Mouse (Mus musculus): ENCODE data around the gene Ehbp1l1. TPM values are rescaled to one million over a fixed set of nuclear protein-coding genes. Genes with fewer than 3 reads are reported as not detected.

Gene Ehbp1l1
- polyA plus RNA-seq, 1 experiment from 2014 or later: 6.1 TPM

GRCm38 (mm10) chr19:5728631-5729443, 2.7 kb upstream of the Ehbp1l1 start:
- ATAC-seq (ENCODE audit: insufficient number of reproducible peaks, low FRiP score, low TSS enrichment, low read depth) (no peak), DNase-seq (ENCODE audit: low spot score) (peak; percentile 71)
- H3K4me3 ChIP-seq (ENCODE audit: low read depth, low read length): peak overlapping the region; percentile 98
- H3K9me3 ChIP-seq (ENCODE audit: control insufficient read depth, low read length): no peaks in the 10 kb centered on the region
- H3K4me1 ChIP-seq (ENCODE audit: control insufficient read depth, insufficient read depth, low read length): peaks cover 37% of the 10 kb centered on the region
- H3K9ac ChIP-seq (ENCODE audit: low read length): peak overlapping the region; percentile 98
- peak overlapping the region; percentile 83 for H3K27ac ChIP-seq (replicated peaks; ENCODE audit: low read depth, low read length)
- H3K36me3 ChIP-seq (ENCODE audit: control insufficient read depth, insufficient read depth, low read length): no peaks in the 10 kb centered on the region; the same call in 1 of the 2 replicates
- H3K27me3 ChIP-seq (ENCODE audit: control insufficient read depth, insufficient read depth, low read length): no peaks in the 10 kb centered on the region
- H3K4me2 ChIP-seq (ENCODE audit: low read depth, severe bottlenecking): peak overlapping the region; percentile 94
- WGBS: 11% methylated on average over 37 of the region's 37 CpGs

DNA sequence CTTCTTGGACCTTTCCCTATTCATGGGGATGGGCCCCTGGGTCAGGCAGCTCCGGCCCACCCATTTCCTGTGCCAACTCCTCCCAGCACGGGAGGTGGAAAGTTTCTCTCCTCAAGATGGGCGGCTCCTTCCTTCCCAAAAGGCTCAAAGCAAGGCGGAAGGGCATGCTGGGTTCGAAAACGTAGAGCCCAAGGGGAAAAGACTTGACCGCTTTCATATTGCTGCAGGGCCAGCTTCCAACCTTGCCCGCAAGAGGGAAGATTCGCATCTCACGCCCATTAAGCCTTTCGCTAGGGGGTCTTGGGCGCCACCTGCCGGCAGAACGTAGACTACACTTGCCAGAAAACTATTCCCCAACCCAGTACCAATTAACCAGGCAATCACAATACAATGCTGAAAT, 1.6 kb upstream of the Ehbp1l1 start:
- H3K27me3 ChIP-seq (ENCODE audit: control insufficient read depth, insufficient read depth, low read length): no peaks in the 10 kb centered on the region
- no peak for ATAC-seq (ENCODE audit: insufficient number of reproducible peaks, low FRiP score, low TSS enrichment, low read depth)
- H3K4me3 ChIP-seq (ENCODE audit: low read depth, low read length): peak overlapping the region; percentile 98
- peak overlapping the region; percentile 94 for H3K4me2 ChIP-seq (ENCODE audit: low read depth, severe bottlenecking)
- H3K4me1 ChIP-seq (ENCODE audit: control insufficient read depth, insufficient read depth, low read length): peaks cover 37% of the 10 kb centered on the region
- peak overlapping the region; percentile 32 for H3K9ac ChIP-seq (ENCODE audit: low read length)
- 4% methylated on average over 14 of the region's 14 CpGs for WGBS
- H3K9me3 ChIP-seq (ENCODE audit: control insufficient read depth, low read length): no peaks in the 10 kb centered on the region
- H3K36me3 ChIP-seq (ENCODE audit: control insufficient read depth, insufficient read depth, low read length): no peaks in the 10 kb centered on the region; the same call in 1 of the 2 replicates
- peak; percentile 96 for DNase-seq (ENCODE audit: low spot score)
- peak overlapping the region; percentile 49; the same call in 1 of the 2 replicates for H3K27ac ChIP-seq (replicated peaks; ENCODE audit: low read depth, low read length)

- Histone ChIP-seq H3K36me3 (ENCODE audit: control insufficient read depth, insufficient read depth, low read length) (peaks cover 3% of the 10 kb centered on the region; the same call in 1 of the 2 replicates), H3K9me3 (ENCODE audit: control insufficient read depth, low read length) (no peaks in the 10 kb centered on the region), H3K4me1 (ENCODE audit: control insufficient read depth, insufficient read depth, low read length) (peaks cover 37% of the 10 kb centered on the region), H3K27ac (replicated peaks; ENCODE audit: low read depth, low read length) (peak overlapping the region; percentile 49; the same call in 1 of the 2 replicates), H3K27me3 (ENCODE audit: control insufficient read depth, insufficient read depth, low read length) (no peaks in the 10 kb centered on the region), H3K9ac (ENCODE audit: low read length) (no peak overlapping the region), H3K4me2 (ENCODE audit: low read depth, severe bottlenecking) (peak overlapping the region; percentile 94), H3K4me3 (ENCODE audit: low read depth, low read length) (peak overlapping the region; percentile 98)
- ATAC-seq (ENCODE audit: insufficient number of reproducible peaks, low FRiP score, low TSS enrichment, low read depth) (no peak), DNase-seq (ENCODE audit: low spot score) (peak; percentile 22)
- WGBS: 72% methylated on average over 15 of the region's 15 CpGs
Measured at GRCm38 (mm10) chr19:5726961-5727578, 953 bp upstream of the Ehbp1l1 start.

- Histone ChIP-seq H3K27ac (replicated peaks; ENCODE audit: low read depth, low read length) (no peak overlapping the region), H3K36me3 (ENCODE audit: control insufficient read depth, insufficient read depth, low read length) (peaks cover 18% of the 10 kb centered on the region), H3K4me2 (ENCODE audit: low read depth, severe bottlenecking) (peak overlapping the region; percentile 53), H3K4me1 (ENCODE audit: control insufficient read depth, insufficient read depth, low read length) (peaks cover 29% of the 10 kb centered on the region), H3K27me3 (ENCODE audit: control insufficient read depth, insufficient read depth, low read length) (no peaks in the 10 kb centered on the region), H3K4me3 (ENCODE audit: low read depth, low read length) (peak overlapping the region; percentile 9; the same call in 1 of the 2 replicates), H3K9me3 (ENCODE audit: control insufficient read depth, low read length) (no peaks in the 10 kb centered on the region), H3K9ac (ENCODE audit: low read length) (peak overlapping the region; percentile 32)
- ATAC-seq (ENCODE audit: insufficient number of reproducible peaks, low FRiP score, low TSS enrichment, low read depth) (0 out of 2 replicates have a peak, but pooled peaks have one; percentile 12), DNase-seq (ENCODE audit: low spot score) (peak; percentile 26)
- WGBS: 69% methylated on average over 12 of the region's 12 CpGs
Measured at GRCm38 (mm10) chr19:5725029-5725707, 949 bp downstream of the Ehbp1l1 start.

- no peak for ATAC-seq (ENCODE audit: insufficient number of reproducible peaks, low FRiP score, low TSS enrichment, low read depth)
- DNase-seq (ENCODE audit: low spot score): peak; percentile 24
- Histone ChIP-seq H3K4me2 (ENCODE audit: low read depth, severe bottlenecking) (peak overlapping the region; percentile 28), H3K9ac (ENCODE audit: low read length) (no peak overlapping the region), H3K4me1 (ENCODE audit: control insufficient read depth, insufficient read depth, low read length) (peaks cover 28% of the 10 kb centered on the region), H3K9me3 (ENCODE audit: control insufficient read depth, low read length) (no peaks in the 10 kb centered on the region), H3K36me3 (ENCODE audit: control insufficient read depth, insufficient read depth, low read length) (peaks cover 20% of the 10 kb centered on the region), H3K27me3 (ENCODE audit: control insufficient read depth, insufficient read depth, low read length) (no peaks in the 10 kb centered on the region), H3K4me3 (ENCODE audit: low read depth, low read length) (no peak overlapping the region; the same call in 1 of the 2 replicates), H3K27ac (replicated peaks; ENCODE audit: low read depth, low read length) (no peak overlapping the region)
- WGBS: 79% methylated on average over 7 of the region's 7 CpGs
Measured at GRCm38 (mm10) chr19:5724549-5724941, 1.6 kb downstream of the Ehbp1l1 start.

DNA sequence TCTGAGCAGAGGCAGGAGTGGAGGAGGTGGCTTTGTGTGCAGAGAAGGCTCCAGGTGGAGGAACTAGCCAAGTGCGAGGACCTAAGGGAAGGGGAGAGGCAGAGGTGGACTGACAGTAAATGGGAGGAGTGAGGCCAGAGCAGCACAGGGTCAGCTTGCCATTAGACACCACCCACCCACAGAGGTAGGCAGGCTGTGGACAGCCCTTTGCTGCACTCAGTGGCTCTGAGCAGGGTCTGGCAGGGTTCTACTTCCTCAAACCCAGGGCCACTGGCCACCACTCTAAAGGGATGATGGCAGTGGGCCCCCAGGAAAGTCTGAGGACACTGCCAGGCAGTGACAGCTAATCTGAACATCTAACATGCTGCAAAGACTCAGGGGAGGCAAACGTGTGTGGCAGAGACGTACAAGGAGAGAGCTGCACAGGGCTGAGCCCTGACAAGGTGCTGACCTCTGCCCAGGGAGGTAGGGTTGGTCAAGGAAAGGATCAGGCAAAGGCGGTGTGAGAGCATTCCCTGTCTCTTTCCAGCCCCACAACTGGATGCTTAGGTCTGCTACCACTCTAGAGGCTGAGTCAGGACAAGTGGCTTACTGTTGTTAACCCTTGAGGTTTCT, 2.1 kb downstream of the Ehbp1l1 start:
- H3K9ac ChIP-seq (ENCODE audit: low read length): no peak overlapping the region; the same call in 1 of the 2 replicates

DNA sequence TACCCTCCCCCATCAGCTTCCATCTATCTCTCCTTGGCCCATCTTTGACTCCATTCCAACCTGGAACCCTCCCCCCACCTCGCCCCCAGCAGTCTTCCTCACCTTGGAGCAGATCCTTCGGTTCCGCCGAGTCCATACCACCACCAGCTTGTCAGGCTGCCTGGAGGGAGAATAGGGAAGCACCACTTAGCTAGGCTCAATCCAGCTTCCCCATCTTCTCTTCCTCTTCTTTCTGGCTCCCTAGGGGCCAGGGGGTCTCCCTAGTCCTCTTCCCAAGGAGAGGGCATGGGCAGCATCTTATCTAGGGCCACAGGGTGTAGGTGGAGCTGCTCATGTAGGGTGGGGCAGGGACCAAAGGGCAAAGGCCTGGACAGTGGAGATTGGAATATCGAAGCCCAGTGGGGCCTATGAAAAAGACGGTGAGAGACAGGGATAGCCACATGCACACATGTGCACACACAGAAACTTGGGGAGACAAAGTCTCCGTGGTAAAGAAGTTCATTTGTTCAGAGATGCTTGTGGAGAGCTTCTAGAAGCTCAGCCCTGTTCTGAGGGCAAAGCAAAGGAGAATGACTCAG, 3.2 kb downstream of the Ehbp1l1 start:
- H3K36me3 ChIP-seq (ENCODE audit: control insufficient read depth, insufficient read depth, low read length): peaks cover 23% of the 10 kb centered on the region

More for the DNA sequence above, 2.1 kb downstream of the Ehbp1l1 start:
- no peak overlapping the region for H3K4me3 ChIP-seq (ENCODE audit: low read depth, low read length)
- ATAC-seq (ENCODE audit: insufficient number of reproducible peaks, low FRiP score, low TSS enrichment, low read depth): no peak
- peak overlapping the region; percentile 28 for H3K4me2 ChIP-seq (ENCODE audit: low read depth, severe bottlenecking)
- peaks cover 28% of the 10 kb centered on the region for H3K4me1 ChIP-seq (ENCODE audit: control insufficient read depth, insufficient read depth, low read length)
- 72% methylated on average over 4 of the region's 4 CpGs for WGBS
- no peak overlapping the region for H3K27ac ChIP-seq (replicated peaks; ENCODE audit: low read depth, low read length)
- peaks cover 22% of the 10 kb centered on the region for H3K36me3 ChIP-seq (ENCODE audit: control insufficient read depth, insufficient read depth, low read length)
- no peaks in the 10 kb centered on the region for H3K9me3 ChIP-seq (ENCODE audit: control insufficient read depth, low read length)
- no peaks in the 10 kb centered on the region for H3K27me3 ChIP-seq (ENCODE audit: control insufficient read depth, insufficient read depth, low read length)
- DNase-seq (ENCODE audit: low spot score): no peak

More for the DNA sequence above, 3.2 kb downstream of the Ehbp1l1 start:
- no peak overlapping the region for H3K9ac ChIP-seq (ENCODE audit: low read length)
- DNase-seq (ENCODE audit: low spot score): no peak
- no peaks in the 10 kb centered on the region for H3K27me3 ChIP-seq (ENCODE audit: control insufficient read depth, insufficient read depth, low read length)
- no peak overlapping the region for H3K4me3 ChIP-seq (ENCODE audit: low read depth, low read length)
- no peak for ATAC-seq (ENCODE audit: insufficient number of reproducible peaks, low FRiP score, low TSS enrichment, low read depth)
- no peak overlapping the region for H3K4me2 ChIP-seq (ENCODE audit: low read depth, severe bottlenecking)
- H3K9me3 ChIP-seq (ENCODE audit: control insufficient read depth, low read length): no peaks in the 10 kb centered on the region
- WGBS: 94% methylated on average over 7 of the region's 7 CpGs
- no peak overlapping the region for H3K27ac ChIP-seq (replicated peaks; ENCODE audit: low read depth, low read length)
- peaks cover 20% of the 10 kb centered on the region for H3K4me1 ChIP-seq (ENCODE audit: control insufficient read depth, insufficient read depth, low read length)

Data from limb, embryonic 11.5 days (tissue).